Mouse (Mus musculus) kidney, adult 2 months (tissue): ENCODE measurements around the gene Prox1.

ENCODE experiments used
- CTCF ChIP-seq: fragments of 200-500 bp; conservative IDR thresholded peaks from 2 replicates; pipeline ENCODE4 v1.5.1; 2011; ENCODE audit warnings: low read depth, mild to moderate bottlenecking, control low read depth, low read length, moderate library complexity, mixed read lengths; ENCODE audit not compliant: insufficient read depth, insufficient read length
- POLR2A ChIP-seq: fragments of 200-500 bp; IDR thresholded peaks from one replicate; pipeline ENCODE4 v1.6.1; 2011; ENCODE audit warnings: low read depth, low read length, control low read depth

GRCm38 (mm10) chr1:190172311-190172978, 1.9 kb upstream of the Prox1 start:
- TF ChIP-seq CTCF (no peak), POLR2A (no peak)
